Mouse (Mus musculus) layer of hippocampus, adult 18-20 months (tissue): ENCODE measurements around the gene Eif3m. TPM values are rescaled to one million over a fixed set of nuclear protein-coding genes. Genes with fewer than 3 reads are reported as not detected.

Experiments used
- DNase-seq, 2 experiments: peaks; one replicate each; pipeline ENCODE4 v3.0.0; 2022; ENCODE audit warnings: low spot score in 2 of 2
- total RNA-seq, 2 experiments: library from RNA; stranded (reverse); gene quantifications; 2 replicates each; pipeline ENCODE4 v1.2.3; 2021

Eif3m gene
- total RNA-seq, 2 experiments from 2014 or later: 94.8 to 96.1 TPM

DNA sequence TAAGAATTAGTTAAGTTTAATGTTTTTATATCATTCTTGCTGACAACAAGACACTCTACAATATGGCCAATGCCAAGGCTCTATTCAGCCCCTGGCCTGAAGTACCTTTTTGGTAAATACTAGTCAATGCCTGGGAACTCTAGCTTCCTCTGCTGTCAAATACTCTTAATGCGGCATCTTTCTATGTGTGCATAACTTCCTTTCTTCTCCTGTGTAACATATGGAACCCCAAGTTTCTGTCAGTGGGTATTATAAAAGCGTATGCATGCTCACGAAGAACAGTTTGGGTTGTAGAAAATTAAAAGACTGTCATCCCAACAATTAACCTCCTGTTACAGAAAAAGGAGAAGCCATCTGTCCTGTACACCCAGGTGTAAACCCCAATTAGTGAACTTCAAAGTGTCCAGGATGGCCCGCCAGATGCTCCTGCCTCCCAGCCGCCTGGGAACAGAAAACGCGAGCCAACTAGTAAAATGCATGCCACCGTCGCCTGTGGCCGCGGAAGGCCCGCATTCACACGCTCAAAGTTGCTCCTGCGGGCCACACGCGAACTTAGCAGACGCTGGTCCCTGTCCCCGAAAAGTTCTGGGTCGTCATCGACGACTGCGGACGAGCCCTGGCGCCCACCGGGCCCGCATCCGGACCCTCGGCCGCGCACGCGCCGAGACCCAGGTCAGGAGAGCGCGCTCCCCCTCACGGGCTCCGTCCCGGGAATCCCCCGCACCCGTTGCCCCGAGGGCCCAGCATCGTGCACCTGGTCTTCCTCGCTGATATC lies 501 bp downstream of the Eif3m start:
- no peak for DNase-seq

GRCm38 (mm10) chr2:105007236-105007635 lies 9.6 kb downstream of the Eif3m start:
- DNase-seq: no peak

DNA sequence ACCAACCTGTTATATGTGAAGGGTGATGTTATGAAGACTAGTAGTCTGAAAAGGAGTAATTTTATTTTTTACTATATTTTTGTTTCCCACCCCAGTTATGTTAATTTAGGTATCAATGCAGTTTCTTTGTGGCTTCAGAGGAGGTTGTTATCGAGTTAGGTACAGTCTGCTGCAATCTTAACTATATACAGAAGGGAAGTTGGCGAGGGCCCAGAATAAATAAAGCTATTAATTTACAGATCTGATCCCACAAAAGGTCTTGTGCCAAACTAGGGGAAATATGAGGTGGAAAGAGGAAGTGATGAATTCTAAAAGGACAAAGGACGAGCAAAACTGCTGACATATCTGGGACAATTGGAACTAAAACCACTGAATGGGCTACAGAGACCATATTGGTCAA lies 20.7 kb downstream of the Eif3m start:
- DNase-seq: no peak

DNA sequence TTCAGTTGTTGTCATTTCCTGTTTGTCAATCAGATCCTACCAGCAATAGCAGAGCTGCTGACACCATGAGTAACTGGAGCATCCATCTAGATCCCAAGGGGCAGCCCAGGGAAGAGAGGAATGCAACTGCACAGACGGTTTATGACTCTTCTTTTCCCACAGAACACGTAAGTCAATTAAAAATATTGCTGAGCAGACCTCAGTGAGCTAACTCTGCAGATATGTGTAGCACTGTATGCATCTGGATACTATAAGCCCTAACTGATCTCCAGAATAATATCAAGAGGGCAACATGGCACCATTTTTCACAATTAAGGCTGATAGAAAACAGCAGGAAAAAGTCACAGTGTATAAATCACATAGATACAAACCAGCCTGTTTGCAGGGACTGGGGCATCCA lies 22.4 kb downstream of the Eif3m start:
- no peak for DNase-seq

GRCm38 (mm10) chr2:104988974-104989373 lies 27.9 kb downstream of the Eif3m start:
- DNase-seq: no peak

DNA sequence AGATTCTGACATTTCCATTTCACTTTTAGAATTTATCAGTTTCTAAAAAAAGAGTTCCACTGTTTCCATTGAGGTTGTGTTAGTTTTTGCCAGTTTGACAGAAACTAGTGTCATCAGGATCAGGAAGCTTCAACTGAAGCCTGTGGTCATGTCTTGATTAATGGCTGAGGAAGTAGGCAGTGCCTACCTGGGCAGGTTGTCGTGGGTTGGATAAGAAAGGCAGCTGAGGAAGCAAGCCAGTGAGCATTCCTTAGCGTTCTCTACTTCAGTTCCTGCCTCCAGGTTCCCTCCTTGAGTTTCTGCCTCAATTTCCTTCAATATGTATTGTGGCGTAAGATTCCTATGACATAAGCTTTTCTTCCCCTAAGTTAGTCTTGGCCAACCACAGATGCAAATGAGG lies 31.1 kb downstream of the Eif3m start:
- no peak for DNase-seq

DNA sequence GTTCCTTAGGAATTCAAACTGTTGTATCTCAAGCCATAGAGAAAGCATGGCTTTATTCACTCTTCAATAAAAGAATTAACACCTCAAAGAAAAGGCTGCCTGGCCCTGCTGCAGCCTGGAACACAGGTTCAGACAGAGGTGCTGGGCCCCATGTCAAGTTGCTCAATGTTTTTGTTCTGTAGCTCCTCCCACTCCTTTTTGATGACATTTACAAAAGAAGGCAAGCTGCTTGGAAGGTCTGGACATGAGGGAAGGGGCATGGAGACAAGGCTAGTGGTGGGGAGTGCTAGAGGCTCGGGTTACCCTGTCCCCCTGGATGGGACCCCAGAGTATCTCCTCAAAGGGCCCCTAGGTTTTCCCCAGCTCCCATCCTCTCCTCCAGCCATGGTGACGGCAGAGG lies 35.2 kb downstream of the Eif3m start:
- no peak for DNase-seq

DNA sequence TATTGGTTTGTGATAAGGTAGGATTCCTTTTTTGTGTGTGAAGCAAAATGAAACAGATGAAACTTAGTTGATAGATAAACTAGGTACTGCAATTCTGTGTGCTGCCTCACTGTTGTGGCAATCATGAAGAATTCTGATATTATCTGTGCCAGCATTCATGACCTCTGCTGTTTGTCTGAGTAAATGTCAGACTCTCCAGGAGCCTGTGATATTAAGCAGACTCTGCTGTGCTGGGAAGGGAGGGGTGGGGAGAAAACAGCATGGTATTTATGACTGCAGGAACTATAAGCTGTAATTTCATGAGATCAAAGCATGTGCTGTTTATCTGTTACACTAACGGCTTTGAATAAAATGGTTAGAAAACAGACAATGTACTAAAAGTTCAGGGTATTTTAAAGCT lies 52.4 kb downstream of the Eif3m start:
- DNase-seq: no peak

Other genes with a start within 250 kb of the Eif3m start
- gene Qser1, start 200.3 kb downstream of the Eif3m start, total RNA-seq: 1 to 10 TPM; 9.4 to 9.6 TPM
- gene Prrg4, start 167.2 kb downstream of the Eif3m start, total RNA-seq: under 1 TPM; 0.51 to 0.74 TPM
- not detected for gene Ccdc73, start 149.3 kb downstream of the Eif3m start, total RNA-seq
- gene Gm11060, start 74.9 kb upstream of the Eif3m start, total RNA-seq: not detected
- under 1 TPM in 1 of 2 experiments, not detected in 1; 0.15 TPM for gene Wt1, start 109.4 kb upstream of the Eif3m start, total RNA-seq
- gene Them7, start 207.2 kb upstream of the Eif3m start, total RNA-seq: not detected